Mouse (Mus musculus): ENCODE measurements around the gene Faf1. TPM values are rescaled to one million over a fixed set of nuclear protein-coding genes. Genes with fewer than 3 reads are reported as not detected.
A peak's percentile ranks its signal among the peaks of the same experiment; 100 is the strongest.
"Not testable (repeated sequence)": the region's sequence is repeated elsewhere in the genome, so short reads cannot be mapped to it uniquely, and the experiment has no call there.

The Faf1 gene
- total and polyA plus RNA-seq, 2 experiments from 2014 or later: 33.3 to 55.2 TPM

GRCm38 (mm10) chr4:109674097-109674496, 2.3 kb upstream of the Faf1 start:
- 77% methylated on average over 2 of the region's 2 CpGs for WGBS

GRCm38 (mm10) chr4:109677221-109677620, 833 bp downstream of the Faf1 start:
- 1% methylated on average over 3 of the region's 3 CpGs for WGBS

More at GRCm38 (mm10) chr4:109674097-109674496, 2.3 kb upstream of the Faf1 start:
- Histone ChIP-seq H3K9ac (no peak overlapping the region), H3K27me3 (ENCODE audit: insufficient read depth, low read length) (no peaks in the 10 kb centered on the region), H3K4me3 (ENCODE audit: low read depth, low read length) (no peak overlapping the region), H3K4me2 (ENCODE audit: low read depth) (no peak overlapping the region), H3K4me1 (ENCODE audit: insufficient read depth) (peaks cover 9% of the 10 kb centered on the region; the same call in 1 of the 2 replicates), H3K27ac (ENCODE audit: low read depth, low read length) (no peak overlapping the region), H3K9me3 (ENCODE audit: low read length) (no peaks in the 10 kb centered on the region), H3K36me3 (ENCODE audit: insufficient read depth) (no peaks in the 10 kb centered on the region)
- no peak for TF ChIP-seq CTCF (IDR thresholded peaks at IDR 0.05; ENCODE audit: low read depth)
- ATAC-seq: no peak
- no peak for DNase-seq

DNA sequence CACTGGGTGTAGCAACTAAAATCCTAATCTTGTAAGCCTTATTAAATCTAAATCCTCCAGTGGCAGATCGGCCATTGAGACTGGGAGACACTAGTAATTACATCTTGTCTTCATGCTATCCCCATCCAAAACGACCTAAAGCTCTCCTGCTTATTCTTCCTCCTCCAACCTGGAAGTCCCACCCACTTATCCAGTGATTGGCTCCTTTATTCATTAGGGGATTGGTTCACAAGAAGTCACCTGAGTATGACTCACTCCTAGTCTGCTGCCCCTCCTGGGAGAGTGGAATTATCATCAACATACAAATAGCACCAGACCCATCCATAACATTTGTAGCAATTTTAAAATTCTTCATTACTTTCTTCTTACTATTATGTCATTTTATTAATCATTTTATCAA, 7.2 kb downstream of the Faf1 start:
- Histone ChIP-seq H3K4me2 (ENCODE audit: low read depth) (no peak overlapping the region), H3K4me1 (ENCODE audit: insufficient read depth) (peaks cover 4% of the 10 kb centered on the region; the same call in 1 of the 2 replicates), H3K9ac (no peak overlapping the region), H3K9me3 (ENCODE audit: low read length) (no peaks in the 10 kb centered on the region), H3K4me3 (ENCODE audit: low read depth, low read length) (no peak overlapping the region), H3K36me3 (ENCODE audit: insufficient read depth) (0 out of 2 replicates have a peak, but pooled peaks cover 4% of the 10 kb centered on the region), H3K27me3 (ENCODE audit: insufficient read depth, low read length) (no peaks in the 10 kb centered on the region), H3K27ac (ENCODE audit: low read depth, low read length) (no peak overlapping the region)
- DNase-seq (no peak), ATAC-seq (no peak)
- WGBS: 72% methylated on average over 2 of the region's 2 CpGs
- TF ChIP-seq CTCF (IDR thresholded peaks at IDR 0.05; ENCODE audit: low read depth): no peak

More at GRCm38 (mm10) chr4:109677221-109677620, 833 bp downstream of the Faf1 start:
- peaks cover 12% of the 10 kb centered on the region for H3K4me1 ChIP-seq (ENCODE audit: insufficient read depth)
- DNase-seq (peak; percentile 32), ATAC-seq (0 out of 2 replicates have a peak, but pooled peaks have one; percentile 4)
- no peaks in the 10 kb centered on the region for H3K9me3 ChIP-seq (ENCODE audit: low read length)
- H3K4me3 ChIP-seq (ENCODE audit: low read depth, low read length): peak overlapping the region; percentile 92
- peak overlapping the region; percentile 96 for H3K27ac ChIP-seq (ENCODE audit: low read depth, low read length)
- H3K9ac ChIP-seq: peak overlapping the region; percentile 84
- H3K27me3 ChIP-seq (ENCODE audit: insufficient read depth, low read length): no peaks in the 10 kb centered on the region
- no peak for TF ChIP-seq CTCF (IDR thresholded peaks at IDR 0.05; ENCODE audit: low read depth)
- H3K36me3 ChIP-seq (ENCODE audit: insufficient read depth): no peaks in the 10 kb centered on the region
- H3K4me2 ChIP-seq (ENCODE audit: low read depth): peak overlapping the region; percentile 56

- DNase-seq (no peak), ATAC-seq (no peak)
- no peak for TF ChIP-seq CTCF (IDR thresholded peaks at IDR 0.05; ENCODE audit: low read depth)
- H3K4me2 ChIP-seq (ENCODE audit: low read depth): no peak overlapping the region
- H3K36me3 ChIP-seq (ENCODE audit: insufficient read depth): no peaks in the 10 kb centered on the region; the same call in 1 of the 2 replicates
- H3K27ac ChIP-seq (ENCODE audit: low read depth, low read length): no peak overlapping the region
- no peaks in the 10 kb centered on the region for H3K4me1 ChIP-seq (ENCODE audit: insufficient read depth)
- 0 out of 2 replicates have a peak, but pooled peaks cover 7% of the 10 kb centered on the region for H3K9me3 ChIP-seq (ENCODE audit: low read length)
- no peak overlapping the region for H3K4me3 ChIP-seq (ENCODE audit: low read depth, low read length)
- no peaks in the 10 kb centered on the region for H3K27me3 ChIP-seq (ENCODE audit: insufficient read depth, low read length)
- no peak overlapping the region for H3K9ac ChIP-seq
Measured at GRCm38 (mm10) chr4:109692674-109693073, 16.3 kb downstream of the Faf1 start.

- 80% methylated on average over 3 of the region's 3 CpGs for WGBS
- not testable (repeated sequence) for DNase-seq; H3K4me2 ChIP-seq (ENCODE audit: low read depth); H3K9ac ChIP-seq; H3K4me1 ChIP-seq (ENCODE audit: insufficient read depth); H3K36me3 ChIP-seq (ENCODE audit: insufficient read depth); ATAC-seq; H3K27ac ChIP-seq (ENCODE audit: low read depth, low read length); H3K9me3 ChIP-seq (ENCODE audit: low read length); H3K4me3 ChIP-seq (ENCODE audit: low read depth, low read length); H3K27me3 ChIP-seq (ENCODE audit: insufficient read depth, low read length)
Measured at GRCm38 (mm10) chr4:109700727-109701126, 24.3 kb downstream of the Faf1 start.

DNA sequence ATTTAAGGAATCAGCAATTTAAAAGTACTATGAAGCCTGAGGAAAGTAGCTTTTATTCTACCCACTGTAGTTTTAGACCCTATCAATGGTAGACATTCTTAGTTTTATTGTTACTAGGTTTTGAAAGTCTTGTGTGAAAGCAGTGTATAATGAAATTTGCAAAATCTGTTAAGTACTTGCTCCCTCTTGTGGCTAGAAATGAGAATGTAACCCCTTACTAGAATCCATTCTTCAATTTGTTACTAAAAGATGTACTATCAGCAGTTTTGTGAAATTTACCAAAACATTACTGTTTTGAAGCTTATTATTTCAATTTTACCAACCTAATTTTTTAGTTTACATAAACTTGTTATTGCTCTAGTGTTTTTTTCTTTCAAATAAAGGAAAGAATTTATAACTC, 27.2 kb downstream of the Faf1 start:
- Histone ChIP-seq H3K9me3 (ENCODE audit: low read length) (no peaks in the 10 kb centered on the region), H3K36me3 (ENCODE audit: insufficient read depth) (no peaks in the 10 kb centered on the region), H3K9ac (no peak overlapping the region), H3K4me1 (ENCODE audit: insufficient read depth) (no peaks in the 10 kb centered on the region), H3K27me3 (ENCODE audit: insufficient read depth, low read length) (no peaks in the 10 kb centered on the region), H3K27ac (ENCODE audit: low read depth, low read length) (no peak overlapping the region), H3K4me2 (ENCODE audit: low read depth) (no peak overlapping the region), H3K4me3 (ENCODE audit: low read depth, low read length) (no peak overlapping the region)
- ATAC-seq (no peak), DNase-seq (peak; percentile 57)
- peak; percentile 72 for TF ChIP-seq CTCF (IDR thresholded peaks at IDR 0.05; ENCODE audit: low read depth)

DNA sequence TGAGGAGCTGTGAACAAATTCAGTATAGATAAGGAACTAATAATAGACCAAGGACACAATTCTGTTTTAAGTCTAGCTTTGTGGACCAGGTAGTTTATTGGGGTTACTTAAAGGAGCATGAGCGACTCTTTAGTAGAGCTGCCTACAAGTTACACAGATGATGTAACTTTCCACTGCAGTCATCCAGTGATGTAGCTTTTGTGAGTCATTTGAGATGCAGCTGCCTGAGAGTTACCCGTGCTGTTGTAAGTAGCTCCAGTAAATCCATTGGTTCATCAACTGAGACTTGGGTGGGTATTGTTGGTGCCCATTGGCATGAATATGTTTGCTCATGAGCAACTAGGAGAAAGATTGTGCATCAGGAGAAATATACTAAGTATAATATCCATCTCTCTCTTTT, 29.0 kb downstream of the Faf1 start:
- H3K4me1 ChIP-seq (ENCODE audit: insufficient read depth): no peaks in the 10 kb centered on the region
- 91% methylated on average over 2 of the region's 2 CpGs for WGBS
- no peak for TF ChIP-seq CTCF (IDR thresholded peaks at IDR 0.05; ENCODE audit: low read depth)
- H3K27me3 ChIP-seq (ENCODE audit: insufficient read depth, low read length): no peaks in the 10 kb centered on the region
- no peak overlapping the region for H3K27ac ChIP-seq (ENCODE audit: low read depth, low read length)
- no peaks in the 10 kb centered on the region for H3K9me3 ChIP-seq (ENCODE audit: low read length)
- H3K4me2 ChIP-seq (ENCODE audit: low read depth): no peak overlapping the region
- no peak overlapping the region for H3K4me3 ChIP-seq (ENCODE audit: low read depth, low read length)
- no peak overlapping the region for H3K9ac ChIP-seq
- DNase-seq (no peak), ATAC-seq (no peak)
- no peaks in the 10 kb centered on the region for H3K36me3 ChIP-seq (ENCODE audit: insufficient read depth)

Measured in forebrain, postnatal 0 days (tissue).